Comparison of ENCODE assay signal across 15 mouse cellular contexts in the genomic region with DNA sequence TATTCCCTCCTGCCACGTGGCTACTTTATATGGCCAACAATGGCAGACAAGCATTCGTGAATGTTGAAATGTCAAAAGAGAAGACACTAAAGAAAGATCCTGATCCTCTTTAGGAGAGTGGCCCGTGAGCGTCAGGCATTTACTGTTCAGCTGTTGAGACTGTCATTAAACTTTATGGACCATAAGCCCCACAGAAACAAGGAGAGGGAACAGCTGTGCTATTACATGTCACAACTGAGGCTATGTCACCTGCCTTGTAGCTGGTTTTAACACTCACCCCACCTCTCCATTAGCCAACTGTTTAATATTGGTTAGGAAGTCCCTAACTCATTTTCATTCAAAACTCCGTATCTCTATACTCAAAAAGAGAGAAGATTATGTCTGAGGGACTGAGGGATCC.
"Had no signal": no experiment of that assay in that cellular context is flagged by ENCODE, and none has a peak within 500 bp of the region (broad histone marks: within the 10 kb centered on the region; RNA-seq: fewer than 3 reads in every experiment).

No protein-coding gene starts in this region.

- H3K36me3 ChIP-seq: midbrain, embryonic 10.5 days; midbrain, embryonic 12.5 days; neural tube, embryonic 13.5 days; stomach, embryonic 15.5 days had no signal

- H3K4me3 ChIP-seq: midbrain, embryonic 10.5 days; midbrain, embryonic 12.5 days; neural tube, embryonic 13.5 days; stomach, embryonic 15.5 days had no signal

- H3K4me1 ChIP-seq: midbrain, embryonic 10.5 days; midbrain, embryonic 12.5 days; neural tube, embryonic 13.5 days; stomach, embryonic 15.5 days had no signal

- H3K4me2 ChIP-seq: lung, embryonic 14.5 days; midbrain, embryonic 12.5 days; neural tube, embryonic 13.5 days; stomach, embryonic 15.5 days had no signal

- H3K9ac ChIP-seq: lung, embryonic 14.5 days; midbrain, embryonic 12.5 days; neural tube, embryonic 13.5 days; stomach, embryonic 15.5 days had no signal

- H3K9me3 ChIP-seq: midbrain, embryonic 10.5 days; midbrain, embryonic 12.5 days; neural tube, embryonic 13.5 days; stomach, embryonic 15.5 days had no signal

- H3K27ac ChIP-seq: midbrain, embryonic 10.5 days; midbrain, embryonic 12.5 days; neural tube, embryonic 13.5 days; stomach, embryonic 15.5 days; stomach, postnatal 0 days had no signal

- DNase-seq: lung, adult 18-20 months; lung, embryonic 14.5 days; lung, postnatal 10 days; lung, postnatal 4 days; midbrain, embryonic 14.5 days; right cerebral cortex, postnatal 14 days; thymus, adult 18-20 months; thymus, postnatal 14 days; thymus, postnatal 36 days had no signal

- H3K27me3 ChIP-seq: midbrain, embryonic 12.5 days; neural tube, embryonic 13.5 days; stomach, embryonic 15.5 days had no signal

- ATAC-seq: midbrain, embryonic 16.5 days had no signal
